Mouse (Mus musculus) spleen, adult 2 months (tissue): Measurements from ENCODE around the gene Cpm. TPM values are rescaled to one million over a fixed set of nuclear protein-coding genes. Genes with fewer than 3 reads are reported as not detected.

Experiments used
- DNase-seq, 2 experiments: peaks; one replicate each; pipeline versions ENCODE4 v3.0.0 to v3.0.0-alpha.2; 2012 to 2021; ENCODE audit warnings: low spot score in 2 of 2, low read depth in 1 of 2
- H3K27ac ChIP-seq: fragments of 200-500 bp; 2 replicates; pipeline ENCODE4 v1.5.1; 2012; ENCODE audit warnings: low read length, inconsistent platforms; ENCODE audit not compliant: insufficient read depth
- H3K27me3 ChIP-seq: fragments of 200-500 bp; 2 replicates; pipeline ENCODE4 v1.6.1; 2012; ENCODE audit warnings: mild to moderate bottlenecking, moderate library complexity, low read length, inconsistent platforms; ENCODE audit not compliant: control insufficient read depth, insufficient read depth
- H3K36me3 ChIP-seq: fragments of 200-500 bp; 2 replicates; pipeline ENCODE4 v1.6.1; 2012; ENCODE audit warnings: mild to moderate bottlenecking, low read length, inconsistent platforms; ENCODE audit not compliant: control insufficient read depth, insufficient read depth
- H3K4me1 ChIP-seq: fragments of 200-500 bp; 2 replicates; pipeline ENCODE4 v1.6.1; 2011; ENCODE audit warnings: inconsistent platforms; ENCODE audit not compliant: control insufficient read depth, insufficient read depth, insufficient read length
- H3K4me3 ChIP-seq: fragments of 200-500 bp; 2 replicates; pipeline ENCODE4 v1.5.1; 2011; ENCODE audit warnings: mild to moderate bottlenecking, inconsistent platforms; ENCODE audit not compliant: insufficient read depth, insufficient read length; ENCODE audit errors: extremely low read depth
- CTCF ChIP-seq: fragments of 200-500 bp; IDR thresholded peaks from 2 replicates; pipeline ENCODE4 v1.5.1; 2011; ENCODE audit warnings: mild to moderate bottlenecking, inconsistent platforms; ENCODE audit not compliant: insufficient read depth, insufficient read length, insufficient replicate concordance; ENCODE audit errors: extremely low read depth
- POLR2A ChIP-seq: fragments of 200-500 bp; IDR thresholded peaks from 2 replicates; pipeline ENCODE4 v1.6.1; 2011; ENCODE audit warnings: low read depth, low read length, inconsistent platforms
- WGBS: fragments of 180-500 bp; shearing (Covaris S2); methylation state at CpG from one replicate; pipeline ENCODE4 v1.1.7; 2018; 5-methylcytosine and 5-hydroxymethylcytosine counted together
- polyA plus RNA-seq: library from polyadenylated mRNA; depleted of rRNA; stranded (reverse); fragments of >200 nt; gene quantifications from 2 replicates; pipeline ENCODE4 v1.2.3, GENCODE M21; 2012

Gene Cpm
- polyA plus RNA-seq, 1 experiment: 10.1 TPM

- Histone ChIP-seq H3K27me3 (no peaks in the 10 kb centered on the region), H3K27ac (no peak overlapping the region), H3K4me3 (no peak overlapping the region), H3K4me1 (peaks cover 5% of the 10 kb centered on the region; the same call in 1 of the 2 replicates), H3K36me3 (peaks cover 13% of the 10 kb centered on the region)
- no peak for TF ChIP-seq CTCF
- TF ChIP-seq POLR2A: no peak
- no peak for DNase-seq
- 92% methylated on average over 3 of the region's 3 CpGs for WGBS
Measured at GRCm38 (mm10) chr10:117666361-117666760, 37.1 kb downstream of the Cpm start.

GRCm38 (mm10) chr10:117666947-117667630, 37.8 kb downstream of the Cpm start:
- WGBS: 88% methylated on average over 9 of the region's 9 CpGs
- peaks cover 5% of the 10 kb centered on the region; the same call in 1 of the 2 replicates for H3K4me1 ChIP-seq

DNA sequence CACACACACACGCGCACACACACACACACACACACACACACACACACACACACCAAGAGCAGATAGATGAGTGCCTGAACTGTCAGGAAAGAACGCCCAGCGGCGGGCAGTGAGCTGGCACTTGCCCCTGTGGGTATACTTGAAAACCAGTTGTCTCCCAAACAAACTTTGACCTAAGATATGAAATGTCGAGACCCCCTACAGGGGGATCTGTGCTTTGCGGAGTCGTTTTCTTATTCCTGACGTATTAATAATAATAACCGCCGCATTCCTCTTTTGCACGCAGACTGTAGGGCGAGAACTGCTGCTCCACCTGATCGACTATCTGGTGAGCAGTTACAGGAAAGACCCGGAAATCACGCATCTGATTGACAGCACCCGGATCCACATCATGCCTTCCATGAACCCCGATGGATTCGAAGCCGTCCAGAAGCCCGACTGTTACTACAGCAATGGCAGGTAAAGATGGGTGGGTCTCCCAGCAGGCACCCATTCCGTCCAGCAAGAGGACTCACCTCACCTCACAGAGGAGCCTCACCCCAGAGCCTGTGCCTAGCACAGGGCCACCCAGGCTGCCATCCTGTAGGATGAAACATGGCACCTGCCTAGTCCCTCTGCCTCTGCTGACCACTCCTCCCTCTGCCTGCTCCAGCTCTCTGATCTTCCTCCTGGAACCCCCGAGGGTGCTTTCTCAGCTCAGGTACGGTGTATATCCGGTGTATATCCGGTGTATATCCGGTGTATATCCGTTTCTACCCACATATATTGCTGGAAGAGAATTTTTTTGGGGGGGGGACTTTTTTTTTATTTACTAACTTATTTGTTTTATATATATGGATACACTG, 38.6 kb downstream of the Cpm start:
- WGBS: 93% methylated on average over 28 of the region's 28 CpGs
- Histone ChIP-seq H3K4me1 (peaks cover 2% of the 10 kb centered on the region; the same call in 1 of the 2 replicates), H3K36me3 (peaks cover 24% of the 10 kb centered on the region), H3K4me3 (no peak overlapping the region), H3K27me3 (no peaks in the 10 kb centered on the region), H3K27ac (no peak overlapping the region)
- no peak for DNase-seq
- TF ChIP-seq POLR2A (no peak), CTCF (no peak)

More at GRCm38 (mm10) chr10:117666947-117667630, 37.8 kb downstream of the Cpm start:
- DNase-seq: no peak
- H3K36me3 ChIP-seq: peaks cover 20% of the 10 kb centered on the region
- TF ChIP-seq CTCF (no peak), POLR2A (no peak)
- H3K4me3 ChIP-seq: no peak overlapping the region
- no peak overlapping the region for H3K27ac ChIP-seq
- no peaks in the 10 kb centered on the region for H3K27me3 ChIP-seq

DNA sequence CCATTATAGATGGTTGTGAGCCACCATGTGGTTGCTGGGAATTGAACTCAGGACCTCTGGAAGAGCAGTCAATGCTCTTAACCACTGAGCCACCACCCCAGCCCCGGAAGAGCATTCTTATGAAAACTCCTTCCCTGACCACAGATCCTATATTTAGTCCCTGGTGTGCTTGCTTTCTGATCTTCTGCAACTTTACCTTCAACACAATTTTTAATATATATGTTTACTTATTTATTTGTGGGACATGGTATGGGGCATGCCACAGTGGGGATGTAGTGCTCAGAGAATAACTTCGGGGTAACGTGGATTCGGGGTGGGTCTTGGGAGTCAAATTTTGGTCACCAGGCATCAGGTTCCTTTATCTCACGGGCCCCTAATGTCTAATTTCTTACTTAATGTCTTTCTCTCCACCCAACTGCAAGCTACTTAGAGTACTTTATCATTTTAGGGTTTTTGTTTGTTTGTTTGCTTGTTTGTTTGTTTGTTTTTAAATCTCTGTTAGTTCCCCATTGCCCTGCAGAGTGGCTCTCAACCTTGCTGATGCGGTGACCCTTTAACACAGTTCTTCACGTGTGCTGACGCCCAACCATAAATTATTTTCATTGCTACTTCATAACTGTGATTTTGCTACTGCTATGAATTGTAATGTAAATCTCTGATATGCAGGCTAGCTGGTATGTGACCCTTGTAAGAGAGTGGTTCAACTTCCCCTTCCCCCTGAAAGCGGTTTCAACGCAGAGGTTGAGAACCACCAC, 39.4 kb downstream of the Cpm start:
- DNase-seq: no peak
- WGBS: 81% methylated on average over 10 of the region's 10 CpGs
- no peaks in the 10 kb centered on the region; the same call in 1 of the 2 replicates for H3K4me1 ChIP-seq
- TF ChIP-seq CTCF (no peak), POLR2A (no peak)
- H3K36me3 ChIP-seq: peaks cover 25% of the 10 kb centered on the region
- H3K27ac ChIP-seq: no peak overlapping the region
- H3K4me3 ChIP-seq: no peak overlapping the region
- H3K27me3 ChIP-seq: no peaks in the 10 kb centered on the region

GRCm38 (mm10) chr10:117669449-117670090, 40.3 kb downstream of the Cpm start:
- TF ChIP-seq POLR2A (no peak), CTCF (no peak)
- H3K4me3 ChIP-seq: no peak overlapping the region
- H3K4me1 ChIP-seq: no peaks in the 10 kb centered on the region
- H3K36me3 ChIP-seq: peaks cover 25% of the 10 kb centered on the region
- H3K27me3 ChIP-seq: no peaks in the 10 kb centered on the region
- no peak for DNase-seq
- 87% methylated on average over 10 of the region's 10 CpGs for WGBS
- no peak overlapping the region for H3K27ac ChIP-seq

DNA sequence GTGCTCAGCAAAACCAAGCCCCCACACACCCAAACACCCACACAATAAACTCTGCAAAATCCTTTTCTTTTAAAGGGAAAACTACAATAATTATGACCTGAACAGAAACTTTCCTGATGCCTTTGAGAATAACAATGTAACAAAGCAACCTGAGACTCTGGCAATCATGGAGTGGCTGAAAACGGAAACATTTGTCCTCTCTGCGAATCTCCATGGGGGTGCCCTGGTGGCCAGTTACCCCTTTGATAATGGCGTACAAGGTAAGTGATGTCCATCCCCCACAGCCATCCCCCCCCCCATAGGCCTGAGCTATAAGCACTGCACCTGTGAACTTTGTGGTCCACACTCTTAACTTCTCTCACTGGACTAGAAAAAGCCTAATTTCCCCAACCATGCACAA, 40.8 kb downstream of the Cpm start:
- no peak overlapping the region for H3K27ac ChIP-seq
- no peak for DNase-seq
- no peaks in the 10 kb centered on the region for H3K4me1 ChIP-seq
- peaks cover 25% of the 10 kb centered on the region for H3K36me3 ChIP-seq
- no peak overlapping the region for H3K4me3 ChIP-seq
- WGBS: 93% methylated on average over 3 of the region's 3 CpGs
- TF ChIP-seq CTCF: no peak
- TF ChIP-seq POLR2A: no peak
- H3K27me3 ChIP-seq: no peaks in the 10 kb centered on the region
